Mouse (Mus musculus): ENCODE results near the gene Xlr3c. TPM values are rescaled to one million over a fixed set of nuclear protein-coding genes. Genes with fewer than 3 reads are reported as not detected.
"Not testable (repeated sequence)": the region's sequence is repeated elsewhere in the genome, so short reads cannot be mapped to it uniquely, and the experiment has no call there.

Gene Xlr3c
- not detected for total RNA-seq (2021)

DNA sequence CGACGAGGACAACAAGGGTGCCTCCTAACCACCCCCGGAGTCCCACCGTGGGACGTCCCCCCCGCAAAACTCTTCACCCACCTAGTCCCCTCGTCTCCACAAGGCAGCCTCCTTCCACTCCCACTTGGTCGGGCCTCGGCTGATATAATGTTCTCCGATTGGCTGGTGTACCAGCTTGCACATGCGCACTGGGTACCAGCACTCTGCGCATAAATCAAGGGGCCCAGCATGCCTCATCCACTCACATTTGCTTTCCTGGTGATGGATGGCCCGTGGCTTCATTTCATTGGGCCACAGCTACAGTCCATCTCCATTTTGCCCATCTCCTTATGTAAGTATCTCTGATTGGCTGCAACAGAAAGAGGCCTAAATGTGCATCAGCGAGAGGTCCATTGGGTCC lies at the start of gene Xlr3c:
Gene Xlr3c (minus strand): TSS at position 121 of the 400 bp plus-strand sequence.
- intact Hi-C loops (cut with DNase I) = not testable (repeated sequence)

DNA sequence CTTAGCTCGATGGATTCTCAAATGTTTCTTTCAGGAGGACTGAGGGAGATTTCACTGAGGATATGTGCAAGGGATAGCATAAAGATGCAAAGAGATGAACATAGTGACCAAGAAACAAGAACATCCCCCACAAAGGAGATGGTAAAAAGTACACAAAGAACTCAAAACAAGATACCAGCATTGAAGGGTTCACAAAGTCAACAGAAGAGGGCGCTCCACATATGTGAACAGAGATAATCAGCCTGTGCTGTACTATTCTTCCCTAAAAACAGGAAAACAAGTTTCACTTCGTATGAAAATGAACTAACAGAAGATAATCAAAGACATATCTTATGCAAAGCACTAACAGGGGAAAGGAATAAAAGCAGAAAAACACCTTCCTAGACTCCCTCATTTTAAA lies 47.3 kb upstream of the Xlr3c start:
- no peak for DNase-seq (ENCODE audit: low spot score)
- intact Hi-C loops (cut with DNase I) = loop anchor here (5.0 kb wide), 2 partner anchors 110 to 180 kb away; no protein-coding TSS in a partner anchor

More for the DNA sequence above, at the start of gene Xlr3c:
- not testable (repeated sequence) for DNase-seq (ENCODE audit: low spot score)

DNA sequence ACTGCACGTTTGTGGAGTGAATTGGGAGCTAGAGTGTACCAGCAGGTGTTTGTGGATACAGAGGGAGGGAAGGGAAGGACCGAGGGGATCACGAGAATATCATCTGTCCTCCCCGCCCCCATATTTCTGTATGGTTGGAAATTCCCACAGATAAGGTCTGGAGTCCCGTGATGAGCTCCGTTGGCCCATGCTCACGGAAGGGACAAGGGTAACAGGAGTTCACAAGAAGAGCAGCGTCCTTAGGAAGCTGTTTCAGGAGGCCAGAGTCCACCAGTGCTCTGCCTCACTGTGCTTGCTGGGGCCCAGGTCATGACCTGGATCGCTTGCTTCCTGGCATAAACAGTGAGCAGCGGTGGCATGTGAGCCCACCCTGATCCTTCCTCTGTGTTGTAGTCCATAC lies 30.6 kb upstream of the Xlr3c start:
- DNase-seq (ENCODE audit: low spot score); intact Hi-C loops (cut with DNase I): not testable (repeated sequence)

DNA sequence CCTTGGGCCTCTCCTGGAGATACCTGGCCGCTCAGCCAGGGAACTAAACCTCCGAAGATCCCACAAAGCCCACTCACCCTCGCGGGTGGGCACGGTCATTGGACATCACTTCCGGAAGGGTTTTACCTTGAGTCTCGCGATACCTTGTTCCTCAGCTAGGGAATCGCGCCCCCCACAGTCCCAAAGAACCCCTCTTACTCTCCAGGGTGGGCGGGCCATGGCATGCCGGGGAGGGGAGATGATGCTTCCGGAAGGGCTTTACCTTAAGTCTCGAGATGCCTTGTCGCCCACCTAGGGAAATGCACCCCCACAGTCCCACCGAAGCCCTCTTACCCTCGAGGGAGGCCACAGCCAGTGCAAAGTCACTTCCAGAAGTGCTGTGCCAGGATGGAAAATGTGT lies 27.7 kb upstream of the Xlr3c start, which contains the start of the genes Xlr5a and Xlr5c:
Gene Xlr5a (minus strand): TSS at position 101 of the 400 bp plus-strand sequence.
Gene Xlr5c (minus strand): TSS at position 101 of the 400 bp plus-strand sequence.
- not testable (repeated sequence) for DNase-seq (ENCODE audit: low spot score)

DNA sequence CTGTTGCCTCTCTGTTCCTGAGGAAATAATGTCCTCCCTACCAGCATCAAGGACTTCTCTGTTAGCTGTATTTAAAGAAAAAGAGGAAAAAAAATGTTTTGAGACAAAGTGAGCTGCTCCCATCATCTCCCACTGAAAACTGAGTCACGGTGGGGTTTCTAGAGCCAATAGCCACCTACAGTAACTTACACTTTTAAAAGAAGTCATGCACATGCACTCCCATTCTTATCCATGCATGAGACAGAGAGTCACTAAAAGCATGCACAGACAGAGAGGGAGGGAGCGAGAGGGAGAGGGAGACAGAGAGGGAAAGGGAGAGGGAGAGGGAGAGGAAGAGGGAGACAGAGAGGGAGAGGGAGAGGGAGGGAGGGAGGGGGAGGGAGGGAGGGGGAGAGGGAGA lies 2.8 kb downstream of the Xlr3c start:
- intact Hi-C loops (cut with DNase I); DNase-seq (ENCODE audit: low spot score): not testable (repeated sequence)

More for the DNA sequence above, 27.7 kb upstream of the Xlr3c start, which contains the start of the genes Xlr5a and Xlr5c:
- intact Hi-C loops (cut with DNase I) = not testable (repeated sequence)

DNA sequence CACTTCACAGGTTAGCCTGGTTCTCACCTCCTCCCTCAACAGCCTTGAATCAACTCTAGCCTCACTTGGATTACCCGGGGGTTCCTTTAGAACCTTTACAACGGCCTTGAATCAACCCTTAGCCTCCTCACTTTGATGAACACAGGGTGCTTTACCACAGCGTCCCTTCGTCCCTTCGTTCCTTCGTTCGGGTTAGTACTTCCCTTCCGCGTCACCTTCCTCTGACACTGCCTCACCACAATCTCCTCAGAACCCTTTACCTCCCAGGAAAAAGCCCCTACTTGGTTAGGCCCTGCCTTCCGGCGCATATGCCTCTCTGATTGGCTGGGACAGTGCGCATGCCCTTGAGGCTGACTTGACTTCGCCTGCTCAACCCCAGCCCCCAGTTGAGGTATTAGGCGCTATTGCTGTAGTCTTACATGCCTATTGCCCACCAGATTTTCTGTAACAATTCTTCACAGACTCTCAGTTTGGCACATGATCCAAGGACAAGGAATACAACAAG lies 22.3 kb downstream of the Xlr3c start, which contains the start of gene Xlr4c:
Gene Xlr4c (minus strand): TSS at position 310 of the 505 bp plus-strand sequence.
- intact Hi-C loops (cut with DNase I); DNase-seq (ENCODE audit: low spot score): not testable (repeated sequence)

DNA sequence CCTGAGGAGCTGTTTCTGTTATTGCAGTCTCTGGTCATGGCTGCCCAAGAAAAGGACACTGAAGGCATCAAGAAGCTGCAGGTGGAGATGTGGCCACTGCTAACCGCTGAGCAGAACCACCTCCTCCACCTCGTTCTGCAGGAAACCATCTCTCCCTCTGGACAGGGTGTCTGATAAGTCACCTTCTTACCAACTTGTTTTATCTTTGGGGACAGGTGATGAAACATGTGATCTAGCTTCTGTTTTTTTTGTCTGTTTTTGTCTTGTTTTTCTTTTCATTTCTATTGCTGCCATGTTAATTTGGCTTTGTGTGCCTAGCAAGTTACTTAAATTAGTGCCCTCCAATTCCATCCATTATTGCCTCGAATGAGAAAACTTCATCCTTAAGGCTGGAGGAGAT lies 35.9 kb downstream of the Xlr3c start:
- no peak for DNase-seq (ENCODE audit: low spot score)
- intact Hi-C loops (cut with DNase I) = no loop called here

DNA sequence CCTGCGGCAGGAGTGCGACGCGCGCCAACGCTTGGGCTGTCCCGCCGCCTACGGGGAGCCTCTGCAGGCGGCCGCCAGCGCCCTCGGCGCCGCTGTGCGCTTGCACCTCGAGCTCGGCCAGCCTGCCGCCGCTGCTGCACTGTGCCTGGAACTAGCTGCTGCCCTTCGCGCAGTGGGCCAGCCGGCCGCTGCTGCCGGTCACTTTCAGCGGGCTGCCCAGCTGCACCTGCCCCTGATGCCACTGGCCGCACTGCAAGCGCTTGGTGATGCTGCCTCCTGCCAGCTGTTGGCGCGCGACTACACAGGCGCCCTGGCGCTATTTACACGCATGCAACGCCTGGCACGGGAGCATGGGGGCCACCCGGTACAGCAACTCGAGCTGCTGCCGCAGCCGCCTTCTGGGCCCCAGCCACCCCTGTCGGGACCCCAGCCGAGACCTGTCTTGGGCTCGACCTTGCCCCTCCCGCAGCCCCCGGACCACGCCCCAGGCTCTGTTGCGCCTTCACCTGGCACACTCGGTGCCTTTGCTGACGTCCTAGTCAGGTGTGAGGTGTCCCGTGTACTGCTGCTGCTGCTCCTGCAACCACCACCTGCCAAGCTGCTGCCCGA lies 36.5 kb downstream of the Xlr3c start:
- intact Hi-C loops (cut with DNase I) = no loop called here
- DNase-seq (ENCODE audit: low spot score) = peak; percentile 32

DNA sequence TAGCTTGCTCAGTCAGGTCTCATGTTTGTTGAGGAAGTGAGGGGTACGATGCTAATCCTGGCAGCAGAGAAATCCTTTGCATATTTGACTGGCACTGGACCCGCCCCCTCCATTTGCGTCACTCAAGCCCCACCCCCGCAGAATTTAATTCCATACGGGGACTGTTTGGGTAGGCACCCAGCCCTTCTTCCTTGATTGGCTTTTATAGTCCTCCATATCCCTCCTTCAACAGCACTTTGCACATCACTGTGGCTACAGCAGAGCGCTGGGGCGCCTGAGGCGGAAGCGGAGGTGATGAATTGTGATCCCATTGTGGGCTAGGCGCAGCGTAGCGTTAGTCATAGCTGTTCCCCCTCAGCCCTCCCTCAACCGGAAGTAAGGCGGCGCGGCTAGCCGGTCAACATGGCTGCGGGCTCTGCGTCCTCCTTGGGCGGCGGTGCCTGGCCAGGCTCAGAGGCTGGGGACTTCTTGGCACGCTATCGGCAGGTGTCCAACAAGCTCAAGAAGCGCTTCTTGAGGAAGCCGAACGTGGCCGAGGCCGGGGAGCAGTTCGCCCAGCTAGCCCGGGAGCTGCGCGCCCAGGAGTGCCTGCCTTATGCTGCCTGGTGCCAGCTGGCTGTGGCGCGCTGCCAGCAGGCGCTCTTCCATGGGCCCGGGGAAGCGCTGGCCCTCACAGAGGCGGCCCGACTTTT lies 37.1 kb downstream of the Xlr3c start, which contains the start of gene F8a:
Gene F8a (plus strand): TSS at position 378 of the 692 bp plus-strand sequence.
- intact Hi-C loops (cut with DNase I) = no loop called here
- peak; percentile 64 for DNase-seq (ENCODE audit: low spot score)

DNA sequence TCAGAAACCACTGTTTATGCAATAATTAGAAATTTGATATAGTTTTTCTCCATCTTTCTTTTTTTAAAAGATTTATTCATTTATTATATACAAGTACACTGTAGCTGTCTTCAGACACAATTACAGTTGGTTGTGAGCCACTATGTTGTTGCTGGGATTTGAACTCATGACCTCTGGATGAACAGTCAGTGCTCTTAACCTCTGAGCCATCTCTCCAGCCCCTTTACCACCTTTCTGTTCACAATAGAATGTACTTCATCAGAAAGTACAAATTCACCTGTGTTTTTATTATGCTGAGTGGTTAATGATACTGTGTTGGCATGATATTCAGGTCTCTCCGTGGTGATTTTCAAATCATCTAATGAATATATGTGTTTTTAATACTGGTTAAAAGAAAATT lies 39.8 kb downstream of the Xlr3c start:
- intact Hi-C loops (cut with DNase I) = no loop called here

DNA sequence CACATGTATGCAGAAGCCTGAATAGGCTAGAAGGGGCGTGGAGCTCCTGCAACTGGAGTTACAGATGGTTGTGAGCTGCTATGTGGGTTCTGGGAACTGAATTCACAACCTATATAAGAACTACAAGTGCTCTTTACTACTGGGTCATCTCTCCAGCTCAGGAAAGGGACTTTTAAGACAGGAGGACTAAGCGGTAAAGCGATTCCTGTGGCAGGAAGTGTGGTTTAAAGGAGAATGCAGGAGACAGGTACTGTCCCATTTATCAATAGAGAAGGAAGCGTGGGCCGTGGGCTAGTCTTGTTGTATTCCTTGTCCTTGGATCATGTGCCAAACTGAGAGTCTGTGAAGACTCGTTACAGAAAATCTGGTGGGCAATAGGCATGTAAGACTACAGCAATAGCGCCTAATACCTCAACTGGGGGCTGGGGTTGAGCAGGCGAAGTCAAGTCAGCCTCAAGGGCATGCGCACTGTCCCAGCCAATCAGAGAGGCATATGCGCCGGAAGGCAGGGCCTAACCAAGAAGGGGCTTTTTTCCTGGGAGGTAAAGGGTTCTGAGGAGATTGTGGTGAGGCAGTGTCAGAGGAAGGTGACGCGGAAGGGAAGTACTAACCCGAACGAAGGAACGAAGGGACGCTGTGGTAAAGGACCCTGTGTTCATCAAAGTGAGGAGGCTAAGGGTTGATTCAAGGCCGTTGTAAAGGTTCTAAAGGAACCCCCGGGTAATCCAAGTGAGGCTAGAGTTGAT lies 51.2 kb downstream of the Xlr3c start, which contains the start of gene Xlr4b:
Gene Xlr4b (plus strand): TSS at position 515 of the 746 bp plus-strand sequence.
- intact Hi-C loops (cut with DNase I) = not testable (repeated sequence)

More for the DNA sequence above, 39.8 kb downstream of the Xlr3c start:
- no peak for DNase-seq (ENCODE audit: low spot score)

More for the DNA sequence above, 51.2 kb downstream of the Xlr3c start, which contains the start of gene Xlr4b:
- DNase-seq (ENCODE audit: low spot score) = not testable (repeated sequence)

Other genes starting within 250 kb of the Xlr3c start
- gene Pnma5, start 228.3 kb downstream of the Xlr3c start, total RNA-seq (2021) = not detected
- not detected for gene Pnma3, start 200.6 kb downstream of the Xlr3c start, total RNA-seq (2021)
- 1 to 10 TPM in 1 of 2 experiments, under 1 TPM in 1; 0.94 to 1.5 TPM for gene Xlr4a, start 182.9 kb downstream of the Xlr3c start, total RNA-seq (2021)
- under 1 TPM; 0.44 to 0.67 TPM for gene Xlr3a, start 168.3 kb downstream of the Xlr3c start, total RNA-seq (2021)
- not detected for gene Gm14685, start 148.3 kb downstream of the Xlr3c start, total RNA-seq (2021)
- gene Xlr5b, start 116.6 kb downstream of the Xlr3c start, total RNA-seq (2021) = not detected
- not detected for gene DXBay18, start 115.9 kb downstream of the Xlr3c start, total RNA-seq (2021)
- gene Spin2d, start 88.4 kb downstream of the Xlr3c start, total RNA-seq (2021) = not detected
- 1 to 10 TPM in 1 of 2 experiments, under 1 TPM in 1; 0.60 to 1.3 TPM for gene Xlr3b, start 73.2 kb downstream of the Xlr3c start, total RNA-seq (2021)
- gene Xlr4b, start 51.1 kb downstream of the Xlr3c start, total RNA-seq (2021) = under 1 TPM; 0.60 to 0.67 TPM
- gene F8a, start 37.1 kb downstream of the Xlr3c start, total RNA-seq (2021) = 1 to 10 TPM; 6.9 to 7.5 TPM
- gene Xlr4c, start 22.3 kb downstream of the Xlr3c start, total RNA-seq (2021) = not detected
- gene Xlr5a, start 27.6 kb upstream of the Xlr3c start, total RNA-seq (2021) = not detected
- gene Xlr5c, start 27.6 kb upstream of the Xlr3c start, total RNA-seq (2021) = not detected
- not detected for gene Gm45015, start 71.5 kb upstream of the Xlr3c start, total RNA-seq (2021)
- gene Zfp275, start 77.2 kb upstream of the Xlr3c start, total RNA-seq (2021) = 1 to 10 TPM; 4.4 to 5.2 TPM
- not detected for gene Gm18336, start 133.3 kb upstream of the Xlr3c start, total RNA-seq (2021)
- not detected for gene Zfp92, start 145.7 kb upstream of the Xlr3c start, total RNA-seq (2021)
- not detected for gene Trex2, start 170.0 kb upstream of the Xlr3c start, total RNA-seq (2021)
- 1 to 10 TPM; 4.8 to 6.2 TPM for gene Haus7, start 193.7 kb upstream of the Xlr3c start, total RNA-seq (2021)
- gene Bgn, start 218.2 kb upstream of the Xlr3c start, total RNA-seq (2021) = 100 to 1,000 TPM; 213 to 224 TPM
- under 1 TPM in 1 of 2 experiments, not detected in 1; 0.08 TPM for gene Atp2b3, start 237.7 kb upstream of the Xlr3c start, total RNA-seq (2021)

Measured in heart, postnatal 25 days (tissue).